Mouse (Mus musculus) layer of hippocampus, adult 11-12 months (tissue): ENCODE measurements at regions not wholly inside any gene's neighbourhood (a gene's known extent, or its start where the extent isn't known, plus 50 kb on each side); places are given as distances from the start of the nearest gene placed in this dataset.

Experiments
- DNase-seq: peaks from one replicate; pipeline ENCODE4 v3.0.0; 2022; ENCODE audit warnings: low spot score

DNA sequence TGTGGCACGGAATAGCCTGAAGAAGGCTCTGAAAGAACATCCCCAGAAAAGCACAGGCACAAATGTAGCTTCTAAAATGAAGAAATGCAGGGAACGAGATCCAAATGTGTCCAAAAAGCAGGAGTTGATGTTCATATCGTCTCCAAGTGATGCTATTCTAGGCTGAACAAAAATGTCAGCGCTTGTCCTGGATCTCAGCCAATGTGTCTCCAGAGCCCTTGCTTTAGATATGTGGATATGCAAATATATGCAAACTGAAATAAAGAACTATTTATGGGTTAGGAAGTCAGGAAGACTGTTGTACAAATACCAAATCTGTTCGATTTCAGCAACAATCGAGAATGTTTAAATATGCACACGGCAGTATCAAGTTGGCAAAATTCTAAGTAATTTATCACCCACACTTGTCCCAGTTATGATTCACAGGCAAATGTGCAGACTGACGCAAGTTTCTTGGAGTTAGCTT lies 320.4 kb downstream of the Synb start:
- peak; percentile 54 for DNase-seq

DNA sequence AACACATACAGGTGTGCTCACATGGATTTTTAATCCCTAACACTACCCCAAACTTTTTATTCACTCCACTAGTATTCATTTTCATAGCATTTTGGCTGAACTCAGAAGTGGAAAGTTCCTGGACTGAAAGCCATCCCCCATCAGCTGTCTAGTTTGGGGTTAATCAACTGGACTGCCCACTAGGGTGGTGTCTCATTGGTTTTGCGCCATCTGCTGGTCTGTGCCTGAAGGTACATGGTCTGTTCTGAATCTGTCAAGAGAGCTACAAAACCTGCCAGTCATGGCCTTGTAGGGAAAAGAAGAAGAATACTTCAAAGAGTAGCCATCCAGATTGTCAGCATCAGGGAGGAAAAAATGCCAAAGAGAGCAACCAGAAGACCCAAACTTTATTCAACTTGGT lies 327.3 kb downstream of the Synb start:
- peak; percentile 26 for DNase-seq

DNA sequence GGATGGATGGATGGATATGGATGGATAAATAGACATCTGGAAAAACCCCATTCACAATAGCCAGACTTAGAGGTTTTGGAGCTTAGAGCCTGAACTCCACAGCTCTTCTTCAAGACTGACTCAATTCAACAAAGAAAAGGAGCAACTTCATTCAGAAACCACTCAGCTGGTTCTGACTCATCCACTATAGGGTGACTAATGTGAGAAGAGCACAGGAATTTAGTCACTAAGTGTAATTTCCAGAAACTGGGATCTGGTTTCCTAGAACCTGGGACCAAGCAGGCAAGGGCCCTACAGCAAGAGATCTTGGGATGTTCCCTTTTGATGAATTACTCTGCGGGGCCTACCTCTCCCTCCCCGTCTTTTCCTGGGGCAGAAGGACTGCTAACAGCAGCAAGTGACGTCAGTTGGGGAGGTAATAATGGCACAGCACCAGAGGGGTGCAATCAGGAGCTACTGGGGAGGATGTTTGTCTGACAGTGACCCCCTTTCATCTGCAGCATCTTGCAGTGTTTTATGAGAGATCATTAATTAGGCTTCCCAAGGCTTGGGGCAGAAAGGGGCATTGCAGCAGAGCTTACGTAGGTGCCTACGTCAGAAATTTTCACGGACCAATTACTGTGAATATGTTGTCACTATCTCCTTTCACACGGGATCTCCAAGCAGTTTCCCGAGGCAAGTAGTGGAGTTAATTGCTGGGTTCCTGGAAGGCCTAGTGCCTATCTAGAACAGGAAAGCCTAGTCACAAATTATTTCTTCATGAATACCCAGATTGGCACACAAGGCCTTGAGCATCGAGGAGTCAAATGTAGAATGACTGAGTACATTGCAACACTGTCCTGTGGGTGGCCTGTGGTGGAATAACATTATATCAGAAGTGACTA lies 339.3 kb downstream of the Synb start:
- no peak for DNase-seq

DNA sequence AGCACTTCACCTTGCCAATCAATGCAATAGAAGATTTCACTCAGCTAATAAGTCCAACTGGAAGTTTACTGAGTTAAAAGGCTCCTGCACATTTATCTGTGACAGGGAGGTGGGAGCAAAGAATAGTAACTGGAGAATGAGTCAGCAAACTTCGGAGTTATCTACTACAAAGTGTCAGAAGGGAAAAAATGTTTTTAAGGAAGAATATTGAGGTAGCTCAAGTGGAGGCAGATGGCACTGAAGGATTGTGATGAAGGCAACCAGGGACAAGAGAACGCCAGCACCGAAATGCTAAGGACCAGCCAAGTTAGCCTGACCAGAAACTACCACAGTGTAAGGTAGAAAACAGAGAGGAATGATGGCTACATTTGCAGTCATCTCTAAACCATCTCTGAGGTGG lies 348.2 kb downstream of the Synb start:
- DNase-seq = no peak

DNA sequence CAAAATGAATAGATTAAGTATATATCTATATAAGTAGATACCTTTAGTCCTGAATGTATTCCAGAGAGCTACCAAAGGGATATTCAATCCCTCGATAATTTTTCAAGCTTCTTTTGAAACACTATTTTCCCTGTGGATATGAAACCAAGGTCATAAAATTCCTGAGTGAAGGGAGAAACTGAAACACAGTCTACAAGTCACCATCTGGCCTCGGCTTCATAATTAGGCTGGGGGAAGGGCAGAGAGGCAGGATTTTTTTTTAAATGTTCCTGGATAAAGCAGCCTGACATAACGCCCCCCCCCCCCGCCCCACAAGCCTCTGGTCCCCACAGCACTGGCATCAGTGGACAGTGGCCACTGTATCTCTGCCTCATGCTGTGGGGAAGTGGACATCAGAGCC lies 348.7 kb downstream of the Synb start:
- DNase-seq = no peak

DNA sequence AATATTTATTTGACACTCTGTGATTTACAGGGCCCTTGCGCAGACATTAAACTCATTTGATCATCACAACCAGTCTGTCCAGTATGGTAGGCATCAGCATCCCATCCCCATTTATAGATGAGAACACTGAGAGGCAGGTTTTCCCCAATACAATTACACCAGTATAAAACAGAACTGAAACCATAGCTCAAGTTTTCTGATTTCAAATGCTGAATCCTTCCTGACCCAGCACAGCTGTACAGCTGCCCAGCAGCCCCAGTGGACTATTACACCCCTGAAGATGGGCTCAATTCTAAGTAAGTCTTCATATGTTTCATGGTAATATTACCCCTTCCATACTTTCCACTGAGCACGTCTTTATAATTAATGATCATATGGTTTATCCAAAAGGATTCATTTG lies 352.3 kb downstream of the Synb start:
- no peak for DNase-seq

DNA sequence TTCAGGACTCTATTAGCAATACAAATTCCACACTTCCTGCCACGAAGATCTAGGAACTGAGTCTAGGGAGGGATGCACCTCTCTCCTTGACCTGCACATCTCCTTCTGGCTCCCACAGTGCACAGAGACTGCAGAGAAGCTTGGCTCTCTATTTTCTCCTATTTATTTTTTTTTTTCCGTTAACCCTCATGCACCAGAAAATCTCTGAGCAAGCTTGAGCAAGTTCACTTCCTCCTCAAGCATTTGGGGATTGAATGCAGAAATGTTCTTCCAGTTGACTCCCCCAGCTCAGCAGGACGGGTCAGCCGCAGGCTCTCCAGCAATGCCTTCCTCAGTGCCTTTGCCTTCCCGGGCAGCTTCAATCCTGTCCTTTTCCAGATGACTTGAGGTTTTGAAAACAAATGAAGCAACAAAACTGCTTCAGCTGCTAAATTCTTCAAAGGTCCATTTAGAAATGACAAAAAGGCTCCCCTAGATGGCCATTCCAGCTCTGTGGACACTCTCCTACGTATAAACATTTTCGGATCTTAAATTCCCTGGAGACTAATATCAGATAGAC lies 352.9 kb downstream of the Synb start:
- DNase-seq = no peak

DNA sequence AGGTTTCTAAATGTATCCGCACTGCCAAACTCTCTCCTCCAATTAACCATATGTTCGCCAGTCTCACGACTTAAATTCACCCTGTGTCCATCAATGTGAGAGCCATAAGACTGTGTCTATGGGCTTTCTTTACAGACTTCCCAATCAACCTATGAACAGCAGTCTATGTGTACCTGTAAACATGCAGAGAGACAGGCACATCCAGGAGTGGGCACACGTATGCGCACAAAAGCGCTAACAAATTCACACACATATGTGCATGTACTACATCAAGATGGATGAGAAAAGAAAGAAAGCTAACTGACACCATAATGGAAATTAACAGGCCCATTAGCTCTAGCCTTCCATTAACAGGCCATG lies 358.8 kb downstream of the Synb start:
- DNase-seq = no peak

DNA sequence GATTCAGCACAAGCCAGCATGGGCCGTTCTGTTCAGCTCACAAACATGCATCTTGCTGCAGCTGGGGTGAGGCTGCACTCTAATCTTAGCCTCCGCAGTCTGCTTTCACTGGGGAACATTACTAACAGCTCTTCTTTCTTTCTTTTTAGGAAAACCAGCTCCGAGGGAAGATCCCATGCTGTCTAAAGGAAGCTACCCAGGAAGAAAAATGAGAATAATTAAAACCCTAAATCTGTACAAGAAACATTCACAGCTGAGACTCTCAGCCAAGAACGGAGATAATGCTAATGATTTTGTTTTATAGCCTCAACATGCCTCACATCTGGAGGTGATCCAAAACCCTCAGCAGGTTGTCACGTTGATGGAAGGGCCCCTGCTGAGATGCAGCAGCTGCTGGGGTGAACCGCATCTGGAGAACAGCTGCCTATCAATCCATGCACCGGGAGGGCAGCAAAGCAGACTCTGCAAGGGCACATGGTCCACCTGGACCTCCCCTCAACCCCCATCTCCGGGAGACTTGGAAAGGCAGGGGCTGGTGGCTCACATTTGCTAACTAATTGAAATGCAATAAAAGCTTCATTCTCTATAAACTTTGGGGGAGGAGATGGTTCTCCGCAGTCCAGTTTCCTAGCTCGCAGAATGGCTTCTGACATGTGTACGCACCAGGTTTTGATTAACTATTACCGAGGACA lies 359.3 kb downstream of the Synb start:
- peak; percentile 69 for DNase-seq

DNA sequence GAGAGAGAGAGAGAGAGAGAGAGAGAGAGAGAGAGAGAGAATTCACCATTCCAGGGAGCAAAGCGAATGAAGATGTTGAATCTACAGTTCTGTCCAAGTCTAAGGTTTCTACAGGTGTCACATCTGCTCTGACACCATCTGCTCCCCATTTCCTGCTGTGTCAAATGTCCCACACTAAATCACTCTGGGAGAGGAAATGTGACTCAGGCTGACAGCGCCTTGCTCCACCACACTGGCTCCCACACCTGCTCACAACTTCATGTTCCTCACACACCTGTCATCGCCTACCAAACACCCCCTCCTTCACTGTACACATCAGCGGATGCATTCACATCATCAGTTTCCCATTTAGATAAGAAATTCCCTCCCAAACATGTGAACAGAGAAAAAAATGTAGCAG lies 366.3 kb downstream of the Synb start:
- no peak for DNase-seq

DNA sequence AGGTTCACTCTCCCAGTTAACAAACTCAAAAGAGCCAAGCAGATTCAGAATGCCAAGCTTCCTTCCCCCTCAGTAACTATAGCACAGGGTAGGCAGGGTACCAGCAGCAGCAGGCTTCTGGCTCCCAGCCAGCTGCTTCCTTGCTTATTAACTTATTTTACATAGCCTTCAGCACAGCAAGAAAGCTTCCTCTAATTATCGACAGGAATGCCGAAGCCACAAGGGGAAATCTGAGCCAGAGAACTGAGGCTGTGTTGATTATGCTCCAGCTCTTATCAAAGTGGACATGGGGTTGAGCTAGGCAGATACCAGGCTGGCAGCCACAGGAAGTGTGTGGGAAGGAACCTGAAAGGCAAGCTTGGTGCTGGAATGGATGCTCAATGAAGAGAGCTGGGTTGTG lies 371.0 kb downstream of the Synb start:
- peak; percentile 60 for DNase-seq

DNA sequence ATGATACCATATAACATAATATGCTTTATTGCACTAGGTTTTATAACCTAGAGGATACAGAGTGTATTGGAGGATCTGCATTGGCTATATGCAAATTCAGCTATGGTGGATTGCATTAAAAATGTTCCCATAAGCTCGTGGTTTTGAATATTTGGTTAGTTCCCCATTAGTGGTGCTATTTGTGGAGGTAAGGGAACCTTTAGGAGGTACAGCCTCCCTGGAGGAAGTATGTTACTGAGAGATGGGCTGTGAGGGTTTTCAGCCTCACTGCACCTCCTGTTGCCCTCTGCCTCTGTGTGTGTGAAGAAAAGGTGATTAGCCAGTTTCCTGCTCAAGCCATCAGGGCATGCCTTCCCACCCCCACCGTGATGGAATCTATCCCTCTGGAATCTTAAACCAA lies 372.1 kb downstream of the Synb start:
- DNase-seq = no peak

DNA sequence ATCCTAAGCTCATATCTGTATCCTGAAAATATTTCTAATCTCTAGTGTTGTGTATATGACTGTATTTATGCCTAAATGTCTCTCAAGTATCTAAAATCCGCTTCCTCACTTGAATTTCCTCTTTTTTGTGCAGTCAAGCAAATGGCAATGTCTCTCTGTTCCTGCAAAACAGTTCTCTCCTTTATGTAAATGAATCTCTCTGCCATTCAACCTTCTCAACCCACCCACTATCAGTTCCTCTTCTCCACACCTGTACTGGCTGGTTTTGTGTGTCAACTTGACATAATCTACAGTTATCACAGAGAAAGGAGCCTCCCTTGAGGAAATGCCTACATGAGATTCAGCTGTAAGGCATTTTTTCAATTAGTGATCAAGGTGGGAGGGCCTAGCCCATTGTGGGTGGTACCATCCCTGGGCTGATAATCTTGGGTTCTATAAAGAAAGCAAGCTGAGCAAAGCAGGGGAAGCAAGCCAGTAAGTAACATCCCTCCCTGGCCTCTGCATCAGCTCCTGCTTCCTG lies 375.5 kb downstream of the Synb start:
- DNase-seq = no peak

DNA sequence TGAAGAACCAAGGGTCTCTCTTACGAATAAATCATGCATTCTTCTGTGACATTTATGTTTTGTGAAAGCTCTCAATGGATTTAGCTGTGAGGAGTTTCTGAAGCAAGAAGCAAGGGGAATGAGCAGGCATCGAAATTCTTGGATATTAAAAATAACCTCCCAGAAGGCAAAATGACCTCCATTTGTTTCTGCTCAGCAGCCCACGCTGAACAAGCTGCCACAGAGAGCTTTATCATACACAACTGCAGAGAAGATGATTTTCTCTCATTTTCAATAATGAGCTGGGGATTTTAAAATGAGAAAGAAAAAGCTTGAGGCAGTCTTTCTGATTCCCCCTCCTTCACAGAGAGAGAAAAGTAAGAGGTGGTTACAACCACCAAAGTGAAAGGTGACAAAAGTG lies 394.2 kb downstream of the Synb start:
- DNase-seq = peak; percentile 13

DNA sequence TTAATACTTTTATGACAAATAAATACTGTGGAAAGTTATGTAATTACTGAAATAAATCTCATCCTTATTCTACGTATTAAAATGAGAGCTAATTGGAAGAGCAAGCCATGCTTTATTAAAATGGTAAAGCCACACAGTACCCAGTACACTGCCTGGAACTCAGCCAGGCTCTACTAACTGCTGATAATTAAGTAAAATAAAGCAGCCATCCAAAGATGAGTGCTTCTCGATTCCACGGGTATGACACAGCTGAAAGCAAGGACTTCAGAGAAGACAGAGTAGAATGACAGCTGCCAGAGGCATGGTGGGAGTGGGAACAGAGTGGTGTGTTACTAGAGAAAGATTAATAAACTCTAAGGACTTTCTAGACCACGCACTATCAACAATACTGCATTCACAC lies 416.9 kb downstream of the Synb start:
- peak; percentile 12 for DNase-seq

DNA sequence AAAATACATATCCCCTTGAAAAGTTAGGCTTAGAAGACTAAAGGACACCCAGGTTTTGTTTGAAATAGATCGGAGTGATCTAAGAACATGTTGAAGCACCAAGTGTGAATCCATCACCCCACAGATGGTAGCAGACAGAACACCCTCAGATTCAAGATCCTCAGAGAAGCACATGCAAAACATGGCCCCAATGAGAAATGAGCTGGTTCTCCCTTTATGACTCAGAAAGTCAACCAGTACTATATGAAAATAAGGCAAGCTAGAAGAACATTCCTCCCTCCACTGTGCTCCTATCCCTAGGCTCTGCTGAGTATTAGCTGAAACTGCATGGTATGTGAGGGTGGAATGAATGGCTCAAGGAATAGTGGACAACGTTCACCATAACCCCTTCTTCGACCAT lies 433.0 kb downstream of the Synb start:
- DNase-seq = no peak

DNA sequence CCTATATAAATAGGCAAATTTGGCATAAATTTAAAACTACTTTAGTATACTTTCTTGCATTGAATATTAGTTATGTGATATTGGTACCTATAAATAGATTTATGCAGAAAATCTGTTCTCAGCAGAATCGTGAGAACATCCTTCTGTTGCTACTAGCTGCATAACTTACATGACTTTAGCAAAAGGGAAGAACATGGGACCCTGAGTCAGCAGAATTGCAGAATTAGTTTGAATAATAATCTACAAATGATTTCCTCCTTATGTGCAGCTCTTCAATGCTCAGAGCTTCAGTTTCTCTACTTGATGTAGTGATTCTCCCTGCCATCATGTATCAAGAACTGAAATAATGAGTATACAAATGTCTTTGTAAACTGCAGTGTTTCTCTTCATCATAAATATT lies 436.2 kb downstream of the Synb start:
- no peak for DNase-seq

DNA sequence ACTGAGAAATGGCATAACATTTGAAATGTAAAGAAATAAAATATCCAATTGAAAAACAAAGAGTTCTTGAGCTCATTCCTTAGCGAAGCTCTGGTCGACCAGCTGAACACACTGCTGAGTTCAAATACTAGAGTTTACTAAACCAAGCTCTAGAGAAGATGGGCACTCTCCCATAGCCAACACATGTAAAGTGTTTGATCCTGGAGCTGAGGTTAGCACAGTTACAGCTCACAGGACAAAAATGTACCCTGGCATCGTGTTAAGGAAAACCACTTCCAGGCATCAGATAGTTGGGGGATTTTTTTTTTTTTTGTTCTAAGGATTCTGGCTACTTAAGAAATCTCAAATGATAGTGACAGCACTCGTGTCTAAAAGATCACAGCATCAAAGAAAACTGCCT lies 445.6 kb downstream of the Synb start:
- DNase-seq = no peak

DNA sequence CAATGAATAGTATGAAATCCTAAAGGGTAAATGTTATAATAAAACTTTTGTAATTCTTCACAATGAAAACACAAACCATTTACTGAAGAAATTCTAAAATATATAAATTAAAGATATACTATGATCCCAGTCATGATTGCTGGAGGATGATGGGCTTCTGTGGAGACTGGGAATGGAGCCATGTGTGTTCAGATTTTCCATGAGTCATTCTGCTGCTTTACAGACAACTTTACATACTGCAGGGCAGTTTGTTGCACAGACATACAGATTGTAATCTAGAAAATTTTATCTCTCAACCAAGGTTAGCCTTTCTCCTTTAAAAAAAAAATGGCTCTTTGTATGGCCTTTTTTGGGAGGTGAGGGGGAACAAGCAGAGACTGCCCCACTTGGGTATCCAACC lies 446.5 kb downstream of the Synb start:
- DNase-seq = no peak

DNA sequence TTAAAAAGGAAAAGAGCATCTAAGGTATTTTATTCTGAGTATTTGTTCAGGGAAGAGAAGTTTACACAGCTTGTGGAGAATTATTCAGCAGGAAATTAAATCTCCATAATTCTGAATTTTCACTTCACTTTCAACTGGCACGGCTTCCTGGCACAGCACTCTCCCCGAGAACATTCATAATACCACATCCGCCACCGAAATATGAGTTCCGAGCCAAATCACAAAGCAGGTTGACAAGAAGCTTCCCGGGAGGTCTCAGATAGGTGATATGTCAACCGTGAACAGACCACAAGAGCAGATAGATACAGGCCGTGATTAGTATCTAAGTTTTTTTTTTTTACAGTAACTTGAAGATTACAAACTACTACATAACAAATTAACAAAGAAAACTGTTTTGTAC lies 473.9 kb downstream of the Synb start:
- DNase-seq = peak; percentile 5

DNA sequence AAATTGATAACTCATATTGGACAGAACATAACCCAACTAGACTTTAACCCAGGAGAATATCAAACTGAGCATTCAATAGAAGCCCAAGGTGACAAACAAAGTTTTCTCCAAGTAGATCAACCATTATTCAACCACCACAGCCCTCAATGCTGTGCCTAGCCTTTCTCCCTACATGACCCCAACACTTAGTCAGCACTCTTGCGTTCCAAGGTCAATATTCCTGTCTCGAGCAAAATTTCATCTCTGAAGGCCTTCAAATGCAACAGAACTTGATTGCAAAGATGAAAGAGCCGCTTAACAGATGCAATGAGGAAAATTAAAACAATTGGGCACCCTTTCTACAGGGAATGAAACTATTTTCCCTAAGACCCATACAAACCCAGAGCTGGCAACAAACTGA lies 485.1 kb downstream of the Synb start:
- no peak for DNase-seq

DNA sequence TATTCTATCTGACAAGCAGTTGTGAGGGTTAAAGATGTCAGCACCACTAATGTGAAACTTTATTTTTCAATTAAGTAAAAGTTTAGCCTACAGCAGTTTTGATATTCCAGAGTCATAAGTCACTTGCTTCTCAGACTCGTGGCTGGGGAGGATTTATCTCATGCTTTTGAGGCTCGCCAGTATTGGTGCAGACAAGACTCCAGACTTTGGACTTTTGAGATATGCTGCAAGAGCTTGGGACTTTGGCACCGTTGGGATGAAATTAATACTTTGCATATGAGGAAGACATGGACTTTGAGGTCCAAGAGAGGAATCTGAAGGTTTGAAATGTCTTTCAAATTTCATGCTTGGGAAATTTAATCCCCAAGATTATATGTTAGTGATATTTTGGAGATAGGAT lies 486.2 kb downstream of the Synb start:
- no peak for DNase-seq

DNA sequence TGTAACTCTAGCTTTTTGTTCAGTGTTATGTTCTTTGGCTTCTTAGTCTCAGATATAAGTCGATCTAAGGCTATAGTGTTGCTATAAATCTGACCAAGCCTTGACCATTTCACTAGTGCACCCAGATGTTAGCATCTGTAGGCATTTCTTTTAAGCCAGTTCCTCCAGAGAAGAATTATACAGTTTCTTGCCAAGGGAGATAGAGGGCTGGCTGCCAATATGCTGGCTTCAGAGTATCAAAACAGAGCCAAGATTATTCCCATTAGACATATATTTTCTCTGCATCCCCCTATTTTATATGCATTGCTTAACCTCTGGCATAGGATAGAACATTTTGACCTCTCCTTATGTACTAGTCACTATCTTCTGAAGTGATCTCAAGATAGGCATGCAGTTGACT lies 487.5 kb downstream of the Synb start:
- DNase-seq = no peak
